Mouse (Mus musculus) neural tube, embryonic 11.5 days (tissue): Measurements from ENCODE around the gene Rfk. TPM values are rescaled to one million over a fixed set of nuclear protein-coding genes. Genes with fewer than 3 reads are reported as not detected.

Source experiments
- ATAC-seq: fragments of 200-750 bp; cut with Nextera tagmentation; 2 replicates; pipeline ENCODE4 v1.8.0; 2017; ENCODE audit warnings: moderate number of reproducible peaks, mild to moderate bottlenecking, moderate TSS enrichment, moderate library complexity; ENCODE audit not compliant: insufficient read depth, low FRiP score, low TSS enrichment
- DNase-seq: peaks from one replicate; pipeline ENCODE4 v3.0.0-alpha.2; 2015; ENCODE audit warnings: low spot score
- H3K27ac ChIP-seq: fragments of 300-500 bp; sonication (generic); 2 replicates; pipeline ENCODE4 v1.5.1; 2014; ENCODE audit warnings: low read depth, mild to moderate bottlenecking, low read length
- H3K27me3 ChIP-seq: fragments of 300-500 bp; sonication (generic); 2 replicates; pipeline ENCODE4 v1.6.1; 2014; ENCODE audit warnings: mild to moderate bottlenecking, low read length, mixed read lengths; ENCODE audit not compliant: control insufficient read depth, insufficient read depth
- H3K36me3 ChIP-seq: fragments of 300-500 bp; sonication (generic); 2 replicates; pipeline ENCODE4 v1.6.1; 2014; ENCODE audit warnings: mild to moderate bottlenecking, low read length, moderate library complexity, mixed read lengths; ENCODE audit not compliant: control insufficient read depth, insufficient read depth
- H3K4me1 ChIP-seq: fragments of 300-500 bp; sonication (generic); 2 replicates; pipeline ENCODE4 v1.6.1; 2014; ENCODE audit warnings: low read length, mixed read lengths; ENCODE audit not compliant: control insufficient read depth, insufficient read depth
- H3K4me2 ChIP-seq: fragments of 300-500 bp; sonication (generic); 2 replicates; pipeline ENCODE4 v1.6.1; 2014; ENCODE audit warnings: low read depth, mild to moderate bottlenecking, moderate library complexity
- H3K4me3 ChIP-seq: fragments of 300-500 bp; sonication (generic); 2 replicates; pipeline ENCODE4 v1.5.1; 2014; ENCODE audit warnings: low read depth, low read length
- H3K9ac ChIP-seq: fragments of 300-500 bp; sonication (generic); 2 replicates; pipeline ENCODE4 v1.6.1; 2014; ENCODE audit warnings: mild to moderate bottlenecking, low read length
- H3K9me3 ChIP-seq: fragments of 300-500 bp; sonication (generic); 2 replicates; pipeline ENCODE4 v1.6.1; 2016; ENCODE audit warnings: low read length; ENCODE audit not compliant: control insufficient read depth
- WGBS: fragments of 180-500 bp; shearing (Covaris S2); extraction: QIAGEN DNeasy Blood & Tissue Kit; methylation state at CpG from one replicate; pipeline ENCODE4 v1.1.7; 2014; 5-methylcytosine and 5-hydroxymethylcytosine counted together
- polyA plus RNA-seq: library from polyadenylated mRNA; unstranded; fragments of >200 nt; fragmentation: Nextera tagmentation; extraction: Ambion mirVana; gene quantifications from 2 replicates; pipeline ENCODE4 v1.2.1, GENCODE M21; 2014

Rfk gene
- polyA plus RNA-seq, 1 experiment from 2014 or later: 85.1 TPM

GRCm38 (mm10) chr19:17355950-17356867 is 37.6 kb upstream of the Rfk start:
- Histone ChIP-seq H3K9ac (peak overlapping the region; percentile 29), H3K4me2 (peak overlapping the region; percentile 87), H3K9me3 (no peaks in the 10 kb centered on the region), H3K27me3 (no peaks in the 10 kb centered on the region; the same call in 1 of the 2 replicates), H3K36me3 (no peaks in the 10 kb centered on the region), H3K4me3 (peak overlapping the region; percentile 47), H3K27ac (no peak overlapping the region), H3K4me1 (no peaks in the 10 kb centered on the region)
- WGBS: 2% methylated on average over 50 of the region's 50 CpGs
- ATAC-seq (peak; percentile 85), DNase-seq (peak; percentile 72)

GRCm38 (mm10) chr19:17356932-17357331 is 36.9 kb upstream of the Rfk start:
- no peaks in the 10 kb centered on the region for H3K9me3 ChIP-seq
- no peaks in the 10 kb centered on the region for H3K36me3 ChIP-seq
- no peaks in the 10 kb centered on the region; the same call in 1 of the 2 replicates for H3K27me3 ChIP-seq
- H3K4me3 ChIP-seq: no peak overlapping the region
- WGBS: 74% methylated on average over 6 of the region's 6 CpGs
- no peak overlapping the region for H3K9ac ChIP-seq
- no peaks in the 10 kb centered on the region for H3K4me1 ChIP-seq
- H3K27ac ChIP-seq: no peak overlapping the region
- DNase-seq (no peak), ATAC-seq (no peak)
- H3K4me2 ChIP-seq: peak overlapping the region; percentile 87

GRCm38 (mm10) chr19:17357391-17357790 is 36.5 kb upstream of the Rfk start:
- no peak overlapping the region for H3K4me2 ChIP-seq
- no peaks in the 10 kb centered on the region for H3K4me1 ChIP-seq
- no peak overlapping the region for H3K27ac ChIP-seq
- WGBS: 45% methylated on average over 3 of the region's 3 CpGs
- ATAC-seq: no peak
- no peaks in the 10 kb centered on the region; the same call in 1 of the 2 replicates for H3K27me3 ChIP-seq
- H3K4me3 ChIP-seq: no peak overlapping the region
- H3K36me3 ChIP-seq: no peaks in the 10 kb centered on the region
- no peak overlapping the region for H3K9ac ChIP-seq
- DNase-seq: no peak
- H3K9me3 ChIP-seq: no peaks in the 10 kb centered on the region

DNA sequence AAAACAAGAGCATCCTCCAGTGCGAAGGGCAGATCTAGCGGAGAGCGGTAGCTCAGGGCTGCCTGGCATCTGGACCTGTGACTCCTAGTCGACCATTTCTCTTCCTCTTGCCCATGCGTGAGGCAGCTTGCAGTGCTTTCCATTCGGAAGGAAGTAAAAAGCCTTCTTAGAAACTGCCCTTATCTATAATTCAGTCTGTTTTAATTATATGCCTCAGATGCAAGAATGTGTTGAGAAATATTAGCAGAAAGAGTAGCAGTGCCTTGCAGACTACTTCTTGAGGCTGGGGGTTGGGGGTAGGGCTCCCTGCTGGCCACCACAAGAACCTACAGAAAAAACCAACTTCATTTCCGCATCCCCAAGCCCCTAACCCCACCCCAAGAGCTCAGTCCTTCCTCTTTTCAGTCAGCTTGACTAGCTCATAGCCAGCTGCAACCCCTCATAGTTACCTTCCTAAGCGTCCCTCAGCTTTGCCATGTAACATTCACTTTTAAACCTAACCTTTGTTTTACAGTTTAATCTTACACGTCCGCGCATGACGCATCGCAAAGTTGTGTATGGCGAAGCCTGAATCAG is 34.4 kb upstream of the Rfk start:
- H3K4me2 ChIP-seq: no peak overlapping the region
- H3K27me3 ChIP-seq: no peaks in the 10 kb centered on the region; the same call in 1 of the 2 replicates
- DNase-seq: no peak
- 80% methylated on average over 14 of the region's 14 CpGs for WGBS
- H3K9ac ChIP-seq: no peak overlapping the region
- no peak overlapping the region for H3K4me3 ChIP-seq
- ATAC-seq: no peak
- no peak overlapping the region for H3K27ac ChIP-seq
- H3K9me3 ChIP-seq: no peaks in the 10 kb centered on the region
- H3K4me1 ChIP-seq: no peaks in the 10 kb centered on the region
- H3K36me3 ChIP-seq: no peaks in the 10 kb centered on the region

DNA sequence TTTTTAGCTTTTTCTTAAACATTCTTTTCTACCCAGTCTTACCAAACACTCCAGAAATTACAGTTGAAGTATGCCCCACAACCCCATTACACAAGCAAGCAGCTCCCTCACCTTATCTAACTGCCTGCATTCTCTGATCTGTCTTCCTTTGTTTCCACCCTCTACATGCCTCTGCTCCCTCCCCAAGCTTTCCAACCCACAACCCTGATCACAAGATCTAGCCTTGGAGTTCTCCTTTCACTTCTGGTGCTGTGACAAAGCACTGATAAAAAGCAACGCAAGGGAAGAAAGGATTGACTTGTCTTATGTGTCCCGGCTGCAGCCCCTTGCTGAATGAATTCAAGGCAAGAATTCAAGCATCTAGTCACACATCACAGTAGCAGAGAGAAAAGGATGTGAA is 32.7 kb upstream of the Rfk start:
- 88% methylated on average over 2 of the region's 2 CpGs for WGBS
- Histone ChIP-seq H3K4me3 (no peak overlapping the region), H3K9ac (no peak overlapping the region)

GRCm38 (mm10) chr19:17364741-17365140 is 29.1 kb upstream of the Rfk start:
- Histone ChIP-seq H3K4me2 (no peak overlapping the region), H3K27me3 (no peaks in the 10 kb centered on the region), H3K36me3 (no peaks in the 10 kb centered on the region), H3K4me3 (no peak overlapping the region), H3K27ac (no peak overlapping the region), H3K9me3 (no peaks in the 10 kb centered on the region), H3K4me1 (no peaks in the 10 kb centered on the region), H3K9ac (no peak overlapping the region)
- ATAC-seq: no peak
- 53% methylated on average over 3 of the region's 3 CpGs for WGBS
- no peak for DNase-seq

More for the DNA sequence above, 32.7 kb upstream of the Rfk start:
- H3K36me3 ChIP-seq: no peaks in the 10 kb centered on the region
- no peaks in the 10 kb centered on the region for H3K27me3 ChIP-seq
- ATAC-seq (no peak), DNase-seq (no peak)
- no peak overlapping the region for H3K27ac ChIP-seq
- H3K4me1 ChIP-seq: no peaks in the 10 kb centered on the region
- H3K9me3 ChIP-seq: no peaks in the 10 kb centered on the region
- H3K4me2 ChIP-seq: no peak overlapping the region

- Histone ChIP-seq H3K9ac (no peak overlapping the region), H3K27me3 (no peaks in the 10 kb centered on the region), H3K36me3 (no peaks in the 10 kb centered on the region), H3K4me3 (no peak overlapping the region), H3K4me2 (no peak overlapping the region), H3K27ac (no peak overlapping the region), H3K4me1 (no peaks in the 10 kb centered on the region), H3K9me3 (no peaks in the 10 kb centered on the region)
- WGBS: 94% methylated on average over 8 of the region's 8 CpGs
- ATAC-seq: no peak
- DNase-seq: no peak
Observed at GRCm38 (mm10) chr19:17366364-17367090, 27.3 kb upstream of the Rfk start.

- DNase-seq (no peak), ATAC-seq (no peak)
- no peaks in the 10 kb centered on the region for H3K36me3 ChIP-seq
- no peaks in the 10 kb centered on the region for H3K4me1 ChIP-seq
- WGBS: 90% methylated on average over 9 of the region's 9 CpGs
- H3K27me3 ChIP-seq: no peaks in the 10 kb centered on the region
- H3K9me3 ChIP-seq: no peaks in the 10 kb centered on the region
- H3K4me2 ChIP-seq: no peak overlapping the region
- H3K9ac ChIP-seq: no peak overlapping the region
- H3K27ac ChIP-seq: no peak overlapping the region
- H3K4me3 ChIP-seq: no peak overlapping the region
Observed at GRCm38 (mm10) chr19:17368557-17368956, 25.3 kb upstream of the Rfk start.
